Mouse (Mus musculus): ENCODE results near the gene Isoc2a.
"Not testable (repeated sequence)": the region's sequence is repeated elsewhere in the genome, so short reads cannot be mapped to it uniquely, and the experiment has no call there.

The Isoc2a gene

DNA sequence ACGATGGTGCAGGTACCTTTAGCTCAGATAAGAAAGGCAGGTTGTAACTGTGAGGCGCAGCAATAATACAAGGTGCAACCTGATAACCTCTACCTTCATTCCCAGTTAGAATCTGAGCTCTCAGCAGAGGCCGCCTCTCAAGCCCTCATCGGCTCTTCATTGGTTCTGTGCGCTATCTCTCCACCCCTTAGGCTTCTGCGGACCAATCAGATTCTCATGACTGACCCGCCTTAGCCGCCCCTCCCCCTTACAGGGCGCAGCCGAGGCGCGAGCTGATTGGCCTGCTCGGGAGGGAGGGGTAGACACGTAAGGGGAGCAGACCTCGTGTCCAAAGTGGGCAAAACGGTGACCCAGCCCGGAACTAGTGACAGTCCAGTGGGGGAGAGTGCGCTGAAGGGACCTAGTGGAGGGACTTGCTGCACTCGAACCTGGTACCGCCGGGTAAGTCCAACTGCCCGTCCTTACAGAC is at the start of gene Isoc2a:
Gene Isoc2a (plus strand): TSS at position 401 of the 469 bp plus-strand sequence.
- peak; percentile 96 for DNase-seq (ENCODE audit: low read depth)

DNA sequence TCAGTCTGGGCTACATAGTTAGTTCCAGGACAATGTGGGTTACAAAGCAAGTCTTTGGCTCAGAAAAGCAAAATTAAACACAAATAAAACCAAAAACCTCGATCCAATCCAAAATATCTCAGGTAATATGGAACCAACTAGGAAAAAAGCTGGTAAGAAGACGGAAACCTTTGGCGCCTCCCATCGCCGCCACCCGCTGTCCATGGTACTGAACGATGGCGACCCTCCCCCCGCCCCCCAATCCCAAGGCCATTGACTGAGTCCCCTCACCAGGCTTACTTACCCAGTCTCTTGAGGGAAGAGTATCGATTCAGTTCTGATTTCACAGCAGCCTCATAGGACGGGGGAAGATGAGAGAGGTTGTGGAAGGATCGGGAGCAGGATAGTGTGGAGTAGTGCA is 46.5 kb upstream of the Isoc2a start:
- no peak for DNase-seq (ENCODE audit: low read depth)

DNA sequence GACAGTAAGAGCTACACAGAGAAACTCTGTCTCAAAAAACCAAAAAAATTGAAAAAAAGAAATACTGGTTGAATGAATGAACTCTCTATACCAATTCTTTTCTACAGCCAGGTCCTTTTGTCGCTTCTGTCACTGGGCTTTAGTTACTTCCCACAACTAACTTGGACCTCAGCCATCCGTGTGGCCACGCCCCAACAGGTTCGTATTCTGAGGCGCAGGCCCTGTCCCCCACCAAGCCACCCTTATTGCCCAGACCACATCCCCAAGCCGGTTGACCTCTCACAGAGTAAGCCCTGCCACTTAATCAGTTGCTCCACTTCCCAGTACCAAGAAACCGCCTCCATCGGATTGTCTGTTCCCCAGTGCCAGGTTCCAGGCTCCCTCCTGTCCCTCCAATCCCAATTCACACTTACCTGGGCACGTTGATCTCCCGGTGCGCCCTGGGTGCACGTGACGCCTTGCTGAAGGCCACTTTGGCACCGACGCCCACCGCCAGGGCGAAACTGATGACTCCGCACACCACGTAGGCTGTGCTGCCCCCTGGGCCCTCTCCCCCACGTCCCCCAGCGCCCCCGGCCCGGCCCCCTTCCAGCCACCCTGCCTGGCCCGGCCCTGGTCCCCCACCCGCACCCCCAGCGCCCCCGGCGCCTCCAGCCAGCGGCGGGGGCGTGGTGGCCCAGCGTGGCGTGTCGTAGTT is 41.2 kb upstream of the Isoc2a start:
- DNase-seq (ENCODE audit: low read depth) = no peak

DNA sequence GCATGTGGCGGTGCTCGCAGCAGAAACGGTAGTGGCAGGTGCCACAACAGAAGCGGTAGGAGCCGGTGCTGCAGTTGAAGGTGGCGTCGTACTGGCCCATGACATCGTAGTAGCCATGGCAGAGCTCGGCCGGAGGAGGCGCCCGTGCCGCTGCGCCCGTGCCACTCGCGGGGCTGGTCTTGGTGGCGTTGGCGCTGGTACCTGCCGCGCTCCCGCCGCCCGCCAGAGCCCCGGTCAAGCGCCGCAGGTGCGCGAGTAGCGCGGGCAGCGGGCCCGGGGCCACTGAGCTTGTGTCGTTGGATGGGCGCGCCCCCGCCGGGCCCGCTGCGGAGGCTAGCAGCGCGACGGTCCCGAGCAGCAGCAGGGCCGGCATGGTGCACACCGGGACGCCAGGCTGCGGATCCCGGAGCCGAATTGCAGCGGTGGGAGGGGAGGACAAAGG is 40.6 kb upstream of the Isoc2a start:
- peak; percentile 66 for DNase-seq (ENCODE audit: low read depth)

DNA sequence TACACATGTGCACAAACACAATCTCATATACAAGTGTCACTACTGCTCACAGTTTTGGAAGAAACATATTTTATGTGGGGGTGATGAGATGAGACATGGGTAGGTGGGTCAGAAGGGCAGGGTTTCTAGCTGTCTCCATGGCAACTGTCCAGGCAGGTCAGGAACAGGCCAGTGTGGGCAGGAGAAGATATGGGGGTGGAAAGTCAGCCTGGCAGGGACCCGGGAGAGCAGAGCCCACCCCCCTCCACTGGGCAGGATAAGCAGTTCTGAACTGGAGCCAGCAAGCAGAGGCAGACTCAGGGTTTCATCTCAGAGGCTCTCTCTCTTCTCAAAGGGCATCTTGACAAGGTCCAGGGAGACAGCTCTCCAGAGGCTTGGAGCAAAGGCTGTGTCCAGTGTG is 39.3 kb upstream of the Isoc2a start:
- no peak for DNase-seq (ENCODE audit: low read depth)

DNA sequence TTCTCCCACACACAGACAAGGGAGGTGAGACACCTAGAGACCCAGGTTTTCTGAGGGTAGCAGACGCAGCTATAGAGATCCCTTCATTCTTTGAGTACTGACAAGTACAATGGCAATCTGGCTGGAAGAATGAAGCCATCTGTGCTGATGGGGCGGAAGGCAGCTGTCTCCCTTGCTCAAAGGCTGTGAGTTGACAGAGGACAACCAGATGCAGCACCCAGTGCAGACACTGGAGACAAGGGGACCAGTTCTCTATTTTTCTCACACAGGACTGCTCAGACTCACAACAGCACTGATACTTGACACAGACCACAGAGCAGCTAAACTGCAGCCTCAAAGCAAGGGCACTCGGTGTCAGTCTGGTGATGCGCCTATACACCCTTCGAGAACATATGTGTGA is 34.9 kb upstream of the Isoc2a start:
- DNase-seq (ENCODE audit: low read depth) = no peak

DNA sequence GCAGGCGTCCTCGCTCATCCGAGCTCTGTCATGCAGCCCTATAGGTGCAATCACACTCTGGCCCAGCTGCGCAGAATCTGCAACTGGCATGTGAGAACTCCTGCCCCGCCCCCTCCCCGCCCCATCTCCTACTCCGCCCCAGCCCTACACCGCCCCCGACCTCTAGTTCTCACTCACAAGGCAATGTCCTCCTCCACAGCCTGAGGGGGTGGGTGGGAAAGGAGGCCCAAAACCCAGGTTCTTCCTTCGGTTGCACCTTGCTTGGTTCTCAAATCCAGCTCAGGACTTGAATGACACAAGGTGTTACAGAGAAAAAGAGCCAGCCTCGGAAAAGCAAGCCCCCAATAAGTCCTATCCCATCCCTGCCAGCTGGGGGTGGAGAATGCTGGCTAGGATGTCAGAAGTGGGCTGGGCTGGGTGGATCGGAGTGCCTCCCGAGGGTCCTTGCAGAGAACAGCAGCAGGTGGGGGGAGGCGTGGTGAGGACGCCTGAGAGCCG is 34.3 kb upstream of the Isoc2a start:
- DNase-seq (ENCODE audit: low read depth) = peak; percentile 56

DNA sequence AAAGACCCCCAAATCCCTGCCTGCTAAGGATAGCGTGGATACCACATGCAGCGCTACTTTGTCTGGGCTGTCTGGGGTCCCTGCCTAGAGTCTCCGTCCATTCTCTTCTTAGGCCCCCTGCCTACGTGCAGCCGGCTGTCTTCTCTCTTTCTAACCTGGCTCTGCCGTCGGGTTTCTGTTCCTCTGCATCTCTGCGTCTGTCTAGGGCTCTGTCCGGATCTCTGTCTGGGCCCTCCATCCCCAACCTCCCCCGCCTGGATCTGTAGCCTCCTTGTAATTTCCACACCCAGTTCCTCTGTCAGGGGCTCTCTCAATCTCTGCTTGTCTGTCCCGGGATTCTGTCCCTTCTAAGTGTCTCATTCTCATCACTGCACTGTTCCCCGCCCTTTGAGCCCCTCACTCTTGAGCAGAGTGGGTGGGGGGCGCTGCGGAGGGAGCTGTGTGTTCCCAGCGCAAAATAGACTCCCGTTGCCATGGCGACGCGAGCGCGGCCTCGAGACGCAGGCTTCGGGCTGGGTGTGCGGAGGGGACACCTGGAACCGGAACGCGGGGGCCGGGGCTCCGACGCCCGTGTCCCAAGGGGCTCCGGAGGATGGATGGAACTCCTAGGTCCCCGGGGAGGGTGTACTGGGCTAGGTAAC is 33.2 kb upstream of the Isoc2a start:
- no peak for DNase-seq (ENCODE audit: low read depth)

DNA sequence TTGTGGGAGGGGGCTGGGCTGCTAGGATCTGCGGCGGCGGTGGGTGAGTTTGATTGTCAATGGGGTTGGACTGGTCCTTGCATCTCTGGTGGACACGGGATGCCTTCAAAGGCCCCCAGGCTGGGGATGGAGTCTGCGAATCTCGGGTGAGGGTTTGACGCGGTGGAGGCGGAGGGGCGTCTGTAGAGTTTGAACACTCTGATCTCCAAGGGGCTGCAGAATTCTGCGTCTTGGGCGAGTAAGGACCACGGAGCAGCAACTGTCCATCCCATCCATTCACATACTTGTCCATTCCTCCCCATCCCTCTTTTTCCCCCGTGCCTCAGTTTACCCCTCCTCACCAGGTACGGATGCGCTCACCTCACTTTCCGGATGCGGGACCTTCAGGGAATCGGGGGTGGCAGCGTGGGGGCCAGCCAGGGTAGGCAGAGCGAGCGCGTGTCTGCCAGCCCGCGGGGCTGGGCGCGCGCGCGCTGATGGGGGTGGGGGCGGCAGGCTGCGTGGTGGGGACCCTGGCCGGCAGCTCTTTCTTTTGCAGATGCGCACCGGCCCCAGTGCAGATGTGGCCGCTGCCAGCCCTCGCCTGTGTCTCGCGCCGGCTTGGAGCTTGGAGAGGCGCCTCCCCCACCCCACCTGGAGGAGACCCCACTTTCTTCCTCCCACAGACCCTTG is 32.6 kb upstream of the Isoc2a start, which contains the start of gene Shisa7:
Gene Shisa7 (minus strand): TSS at position 452 of the 672 bp plus-strand sequence.
- DNase-seq (ENCODE audit: low read depth) = no peak

DNA sequence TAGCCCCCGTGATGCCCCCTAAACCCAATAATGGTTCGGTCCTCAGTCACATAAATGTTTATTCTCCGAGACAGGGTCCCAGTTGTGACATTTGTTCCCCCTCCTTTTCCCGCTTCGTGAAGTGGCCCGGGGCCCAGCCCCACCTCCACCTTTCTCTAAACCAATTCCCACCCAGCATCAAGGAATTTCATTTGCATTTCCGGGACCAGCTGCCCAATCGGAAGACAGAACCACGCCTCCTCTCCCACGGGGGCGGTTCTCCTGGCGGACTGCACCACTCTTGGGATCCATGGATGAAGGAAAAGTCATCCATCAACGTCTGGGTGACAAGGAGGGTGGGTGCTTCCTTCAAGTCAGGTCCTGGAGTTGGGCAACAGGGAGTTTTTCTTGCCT is 32.0 kb upstream of the Isoc2a start:
- no peak for DNase-seq (ENCODE audit: low read depth)

DNA sequence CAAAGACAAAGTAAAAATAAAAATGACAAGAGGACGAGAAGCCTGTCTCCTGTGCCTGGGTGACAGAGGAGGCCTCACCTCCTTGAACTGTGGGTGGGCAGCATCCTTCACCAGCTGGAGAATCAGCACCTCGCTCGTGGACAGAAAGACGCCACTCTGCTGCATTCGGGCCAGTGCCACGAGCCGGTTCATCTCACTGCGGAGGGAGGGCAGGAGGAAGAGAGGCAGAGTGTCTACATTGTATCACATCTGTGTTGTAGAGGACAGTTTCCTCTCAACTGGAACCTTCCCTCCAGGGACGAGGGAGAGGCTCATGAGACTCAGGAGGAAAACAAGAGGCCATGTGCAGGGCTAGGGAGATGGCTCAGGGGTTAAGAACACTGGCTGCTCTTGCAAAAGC is 27.6 kb upstream of the Isoc2a start:
- DNase-seq (ENCODE audit: low read depth) = no peak

DNA sequence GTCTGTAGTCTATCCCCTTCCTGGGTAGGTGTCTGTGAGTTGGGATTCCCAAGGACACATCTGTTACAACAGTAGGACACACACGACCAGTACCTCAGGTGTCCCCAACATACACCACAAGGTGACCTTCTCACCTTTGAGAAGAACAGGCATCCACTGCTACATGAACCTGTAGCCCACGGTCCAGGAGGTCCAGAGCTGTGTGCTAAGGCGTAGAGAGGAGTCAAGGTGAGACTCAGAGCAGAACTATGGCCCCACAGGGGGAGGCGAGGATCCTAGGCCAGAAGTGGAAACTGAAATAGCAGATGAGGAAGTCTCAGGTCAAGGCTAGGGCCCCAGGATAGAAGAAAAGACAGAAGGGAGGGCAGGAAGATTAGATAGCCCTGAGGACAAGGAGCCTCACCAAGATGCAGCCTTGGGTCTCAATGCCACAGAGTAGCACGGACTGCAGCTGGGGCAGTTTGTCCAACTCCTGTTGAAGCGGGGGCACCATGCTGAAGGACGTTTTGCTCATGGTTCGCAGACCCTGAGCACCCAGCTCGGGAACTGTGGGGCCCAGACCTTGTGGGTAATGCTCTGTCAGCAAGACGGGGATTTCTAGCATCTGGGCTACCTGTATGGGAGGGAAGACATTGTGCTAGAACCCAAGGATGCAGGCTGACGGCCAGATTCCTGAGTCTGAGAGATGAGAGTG is 26.2 kb upstream of the Isoc2a start:
- DNase-seq (ENCODE audit: low read depth) = no peak

DNA sequence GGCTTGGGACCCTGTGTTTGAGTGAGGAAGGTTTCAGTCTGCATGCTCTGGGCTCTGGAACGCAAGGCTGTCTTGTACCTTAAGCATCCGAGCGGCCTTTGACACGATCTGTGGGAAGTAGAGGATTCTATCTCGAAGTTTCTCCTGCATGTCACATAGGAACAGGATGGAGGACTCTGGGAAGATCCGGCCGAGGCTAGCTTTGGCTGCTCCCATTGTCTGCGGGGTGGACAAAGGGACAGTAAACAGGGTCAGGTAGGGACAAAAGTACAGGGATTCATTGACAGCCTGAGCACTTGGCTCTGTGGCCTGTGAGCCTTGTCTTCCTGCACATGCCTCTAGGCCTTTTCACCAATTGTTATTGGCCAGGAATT is 25.7 kb upstream of the Isoc2a start:
- no peak for DNase-seq (ENCODE audit: low read depth)

DNA sequence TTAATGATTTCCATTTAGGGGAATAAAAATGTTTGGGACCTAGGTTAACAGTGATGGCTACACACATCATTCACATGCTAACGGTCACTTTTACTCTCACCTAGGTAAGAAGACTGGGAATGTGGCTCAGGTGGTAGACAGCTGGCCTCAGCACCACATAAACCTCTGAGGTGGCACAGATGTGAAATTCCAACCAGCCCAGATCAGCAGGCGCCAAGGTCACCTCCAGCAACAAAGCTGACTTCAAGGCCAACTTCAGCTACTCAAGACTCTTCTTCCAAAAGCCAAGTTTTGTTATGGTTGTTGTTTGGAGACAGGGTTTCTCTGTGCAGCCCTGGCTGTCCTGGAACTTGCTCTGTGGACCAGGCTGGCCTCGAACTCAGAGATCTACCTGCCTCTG is 23.3 kb upstream of the Isoc2a start:
- DNase-seq (ENCODE audit: low read depth) = no peak

DNA sequence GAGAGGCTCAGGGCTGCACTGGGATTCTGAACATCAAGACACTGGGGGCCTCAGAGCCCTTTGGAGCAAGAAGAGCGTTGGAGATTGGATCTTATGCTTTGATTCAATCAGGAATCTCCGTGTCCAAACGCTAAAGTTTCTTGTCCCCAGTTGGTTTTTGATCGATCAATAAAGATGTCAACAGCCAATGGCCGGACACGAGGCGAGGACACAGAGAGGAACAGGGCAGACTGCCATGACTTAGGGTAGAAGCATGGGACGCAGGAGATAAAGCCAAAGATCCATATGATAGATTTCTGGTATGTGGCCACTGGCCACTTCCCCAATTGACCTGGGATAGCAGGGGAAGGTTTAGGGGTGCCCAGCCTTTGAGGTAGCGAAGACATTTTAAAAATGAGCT is 20.4 kb upstream of the Isoc2a start:
- DNase-seq (ENCODE audit: low read depth) = no peak

DNA sequence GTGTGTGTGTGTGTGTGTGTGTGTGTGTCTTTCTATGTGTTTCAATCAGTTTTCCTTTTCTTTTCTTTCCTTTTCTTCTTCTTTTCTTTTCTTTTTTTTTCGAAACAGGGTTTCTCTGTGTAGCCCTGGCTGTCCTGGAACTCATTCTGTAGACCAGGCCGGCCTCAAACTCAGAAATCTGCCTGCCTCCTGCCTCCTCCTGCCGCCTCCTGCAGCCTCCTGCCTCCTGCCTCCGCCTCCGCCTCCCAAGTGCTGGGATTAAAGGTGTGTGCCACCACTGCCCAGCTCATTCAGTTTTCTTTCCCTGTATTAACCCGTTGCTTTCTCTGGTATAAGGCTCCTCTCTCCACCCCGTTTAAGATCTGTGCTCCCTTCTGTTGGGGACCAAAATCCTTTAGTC is 19.6 kb upstream of the Isoc2a start:
- DNase-seq (ENCODE audit: low read depth) = no peak

DNA sequence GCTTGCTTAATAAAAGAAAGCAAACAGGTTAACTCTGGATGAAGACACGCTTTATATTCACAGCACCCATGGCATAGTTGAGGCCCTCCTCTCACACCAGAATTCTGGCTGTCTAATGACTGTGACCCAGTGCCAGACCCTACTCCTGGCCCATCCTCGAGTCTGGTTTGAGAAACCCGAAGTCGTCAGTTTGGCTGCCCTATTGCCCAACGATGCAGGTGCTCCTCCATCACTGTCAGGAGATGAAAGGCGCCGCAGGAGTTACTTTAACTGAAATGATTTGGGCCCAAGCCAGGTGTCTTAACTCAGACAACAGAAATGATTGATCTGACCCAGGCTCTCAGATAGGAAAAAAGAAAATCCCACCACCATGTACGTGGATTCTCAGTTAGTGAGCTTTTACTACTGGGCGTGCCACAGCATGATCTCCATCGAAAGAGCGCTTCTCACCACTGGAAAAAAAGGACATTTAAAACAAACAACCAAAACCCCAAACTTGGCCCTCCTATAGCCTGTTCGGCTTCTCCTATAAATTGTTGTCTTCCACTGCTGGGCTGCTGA is 17.5 kb upstream of the Isoc2a start:
- DNase-seq (ENCODE audit: low read depth) = no peak

DNA sequence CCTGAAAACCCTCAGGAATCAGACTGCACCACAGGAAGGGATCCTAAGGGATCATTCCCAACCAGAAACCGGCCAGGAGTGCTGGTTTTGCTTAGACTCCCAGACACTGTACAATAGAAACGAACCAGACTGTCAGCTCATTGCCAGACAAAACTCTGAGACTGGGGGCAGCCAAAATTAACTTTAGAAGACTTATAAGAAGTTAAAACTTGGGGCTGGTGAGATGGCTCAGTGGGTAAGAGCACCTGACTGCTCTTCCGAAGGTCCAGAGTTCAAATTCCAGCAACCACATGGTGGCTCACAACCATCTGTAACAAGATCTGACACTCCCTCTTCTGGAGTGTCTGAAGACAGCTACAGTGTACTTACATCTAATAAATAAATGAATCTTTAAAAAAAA is 16.0 kb upstream of the Isoc2a start:
- not testable (repeated sequence) for DNase-seq (ENCODE audit: low read depth)

DNA sequence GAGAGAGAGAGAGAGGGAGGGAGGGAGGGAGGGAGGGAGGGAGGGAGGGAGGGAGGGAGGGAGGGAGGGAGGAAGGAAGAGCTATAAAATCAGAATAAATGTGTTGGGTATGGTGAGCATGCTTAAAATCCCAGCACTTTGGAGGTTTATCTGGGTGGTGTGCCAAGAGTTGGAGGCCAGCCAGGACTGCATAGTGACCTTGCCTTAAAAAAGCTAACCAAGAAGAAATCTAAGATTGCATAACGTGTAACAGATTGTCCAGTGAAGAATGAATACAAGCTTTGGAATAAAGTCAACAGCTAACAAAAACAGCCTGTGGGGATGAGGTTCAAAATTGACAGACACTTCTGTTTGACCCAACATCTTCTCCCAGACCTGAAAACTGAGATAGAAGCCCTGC is 13.9 kb upstream of the Isoc2a start:
- no peak for DNase-seq (ENCODE audit: low read depth)

DNA sequence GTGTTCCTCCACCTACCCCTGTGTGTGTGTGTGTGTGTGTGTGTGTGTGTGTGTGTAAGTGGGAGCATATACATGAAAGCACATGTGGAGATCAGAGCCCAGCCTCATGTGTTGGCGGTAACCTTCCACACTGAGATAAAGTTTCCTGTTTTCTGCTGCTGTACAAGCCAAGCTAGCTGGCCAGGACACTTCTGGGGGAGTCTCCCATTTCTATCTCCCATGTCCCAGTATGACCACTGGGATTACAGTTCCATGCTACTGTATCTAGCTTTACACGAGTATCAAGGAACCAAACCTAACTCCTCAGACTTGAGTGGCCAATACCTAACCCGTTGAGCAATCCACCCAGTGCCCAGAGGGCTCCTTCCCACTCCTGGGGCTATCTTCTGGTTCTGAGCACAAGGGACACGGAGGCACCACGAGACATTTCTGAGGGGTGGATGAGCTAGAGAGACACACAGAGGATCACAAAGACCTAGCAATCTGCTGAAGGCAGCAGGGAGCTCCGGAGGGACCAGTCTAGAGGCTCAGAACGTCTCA is 13.3 kb upstream of the Isoc2a start:
- DNase-seq (ENCODE audit: low read depth) = no peak

DNA sequence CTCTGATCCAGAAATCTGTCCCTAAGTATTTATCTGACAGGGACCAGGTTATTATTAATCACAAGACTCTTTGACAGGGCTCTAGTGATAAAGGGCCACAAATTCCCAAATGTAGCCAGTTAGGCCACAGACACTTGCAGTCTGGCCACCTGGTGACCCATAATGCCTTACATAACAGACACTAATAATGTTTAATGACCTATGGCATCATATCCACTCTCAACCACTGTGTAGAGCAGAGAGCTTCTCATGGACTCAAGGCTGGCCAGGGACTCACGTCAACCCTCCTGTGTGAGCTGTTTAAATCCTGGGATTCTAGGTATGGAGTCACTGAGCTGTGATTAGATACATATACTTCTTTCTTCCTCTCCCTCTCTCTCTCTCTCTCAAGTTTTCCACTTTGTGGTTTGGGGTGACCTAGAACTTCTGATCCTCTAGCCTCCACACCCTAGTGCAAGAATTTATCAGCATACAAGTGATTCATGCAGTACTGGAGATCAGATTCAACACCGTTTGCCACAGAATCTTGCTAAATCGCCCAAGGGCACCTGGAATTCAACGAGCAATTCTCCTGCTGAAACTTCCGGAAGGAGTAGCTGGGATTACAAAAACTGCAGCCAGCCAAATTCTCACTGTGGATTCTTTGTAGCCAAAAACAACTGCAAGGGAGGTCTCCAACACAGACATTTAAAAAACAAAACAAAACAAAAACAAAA is 12.7 kb upstream of the Isoc2a start:
- no peak for DNase-seq (ENCODE audit: low read depth)
